Mouse (Mus musculus) brain, adult 2 months (tissue): ENCODE measurements around the gene Pfdn4.

ENCODE experiments used
- DNase-seq: peaks from one replicate; pipeline ENCODE4 v3.0.0; 2011; ENCODE audit warnings: low read depth, low spot score

Pfdn4 gene

GRCm38 (mm10) chr2:170497091-170497566, 901 bp downstream of the Pfdn4 start, which contains the start of gene Cyp24a1:
Cyp24a1 (minus strand) TSS chr2:170497145.
- DNase-seq = no peak

- DNase-seq = no peak
Observed at GRCm38 (mm10) chr2:170498011-170498410, 1.8 kb downstream of the Pfdn4 start.

GRCm38 (mm10) chr2:170503343-170503742, 7.1 kb downstream of the Pfdn4 start:
- DNase-seq = peak; percentile 56

- DNase-seq = no peak
Observed at GRCm38 (mm10) chr2:170503983-170504382, 7.8 kb downstream of the Pfdn4 start.

GRCm38 (mm10) chr2:170507734-170508133, 11.5 kb downstream of the Pfdn4 start:
- peak; percentile 90 for DNase-seq

- DNase-seq = peak; percentile 94
Observed at GRCm38 (mm10) chr2:170508821-170509220, 12.6 kb downstream of the Pfdn4 start.

- peak; percentile 93 for DNase-seq
Observed at GRCm38 (mm10) chr2:170511073-170511891, 15.1 kb downstream of the Pfdn4 start.

GRCm38 (mm10) chr2:170513756-170514155, 17.5 kb downstream of the Pfdn4 start:
- DNase-seq = no peak

GRCm38 (mm10) chr2:170520321-170520971, 24.2 kb downstream of the Pfdn4 start:
- DNase-seq = peak; percentile 80

- no peak for DNase-seq
Observed at GRCm38 (mm10) chr2:170526513-170526912, 30.3 kb downstream of the Pfdn4 start.

- peak; percentile 37 for DNase-seq
Observed at GRCm38 (mm10) chr2:170528061-170528460, 31.8 kb downstream of the Pfdn4 start.

GRCm38 (mm10) chr2:170529766-170530165, 33.5 kb downstream of the Pfdn4 start:
- no peak for DNase-seq

- DNase-seq = no peak
Observed at GRCm38 (mm10) chr2:170530256-170530655, 34.0 kb downstream of the Pfdn4 start.

- peak; percentile 54 for DNase-seq
Observed at GRCm38 (mm10) chr2:170534116-170534802, 38.0 kb downstream of the Pfdn4 start.

- DNase-seq = no peak
Observed at GRCm38 (mm10) chr2:170534803-170535174, 38.6 kb downstream of the Pfdn4 start.

GRCm38 (mm10) chr2:170535841-170536240, 39.6 kb downstream of the Pfdn4 start:
- DNase-seq = no peak

GRCm38 (mm10) chr2:170539211-170539610, 43.0 kb downstream of the Pfdn4 start:
- DNase-seq = peak; percentile 83

- no peak for DNase-seq
Observed at GRCm38 (mm10) chr2:170543625-170544024, 47.4 kb downstream of the Pfdn4 start.

- peak; percentile 21 for DNase-seq
Observed at GRCm38 (mm10) chr2:170544159-170544558, 47.9 kb downstream of the Pfdn4 start.

GRCm38 (mm10) chr2:170544950-170545349, 48.7 kb downstream of the Pfdn4 start:
- no peak for DNase-seq

GRCm38 (mm10) chr2:170545745-170546144, 49.5 kb downstream of the Pfdn4 start:
- no peak for DNase-seq

GRCm38 (mm10) chr2:170547526-170547925, 51.3 kb downstream of the Pfdn4 start:
- no peak for DNase-seq
